Mouse (Mus musculus): ENCODE results near the gene Phf11c. TPM values are rescaled to one million over a fixed set of nuclear protein-coding genes. Genes with fewer than 3 reads are reported as not detected.
"Not testable (repeated sequence)": the region's sequence is repeated elsewhere in the genome, so short reads cannot be mapped to it uniquely, and the experiment has no call there.

The Phf11c gene
- total RNA-seq, 2 experiments from 2014 or later = 1.7 to 2.9 TPM

- ATAC-seq (ENCODE audit: poor library complexity, severe bottlenecking) = not testable (repeated sequence)
Measured at GRCm38 (mm10) chr14:59336056-59336455, 59.1 kb downstream of the Phf11c start.

Other genes starting within 250 kb of the Phf11c start
- not detected in 2 replicates for gene Gm5142, start 216.6 kb downstream of the Phf11c start, total RNA-seq (2015)
- gene Gm5142, start 216.6 kb downstream of the Phf11c start, total RNA-seq (2017) = not detected in 2 replicates
- 28.0 and 32.7 TPM in 2 replicates for gene Rcbtb1, start 194.2 kb downstream of the Phf11c start, total RNA-seq (2015)
- gene Rcbtb1, start 194.2 kb downstream of the Phf11c start, total RNA-seq (2017) = 16.7 and 19.7 TPM in 2 replicates
- gene Gm6904, start 135.2 kb downstream of the Phf11c start, total RNA-seq (2015) = 1.4 TPM in 1 of 2 replicates, not detected in the other
- not detected in 2 replicates for gene Gm6904, start 135.2 kb downstream of the Phf11c start, total RNA-seq (2017)
- 7.3 and 8.0 TPM in 2 replicates for gene Phf11a, start 97.9 kb downstream of the Phf11c start, total RNA-seq (2015)
- 7.5 and 9.8 TPM in 2 replicates for gene Phf11a, start 97.9 kb downstream of the Phf11c start, total RNA-seq (2017)
- gene Phf11b, start 54.0 kb downstream of the Phf11c start, total RNA-seq (2015) = 28.6 and 31.1 TPM in 2 replicates
- 38.6 and 43.7 TPM in 2 replicates for gene Phf11b, start 54.0 kb downstream of the Phf11c start, total RNA-seq (2017)
- gene Phf11d, start 29.9 kb downstream of the Phf11c start, total RNA-seq (2015) = 8.1 and 12.3 TPM in 2 replicates
- gene Phf11d, start 29.9 kb downstream of the Phf11c start, total RNA-seq (2017) = 17.4 and 20.1 TPM in 2 replicates
- 40.4 and 40.9 TPM in 2 replicates for gene Setdb2, start 45.5 kb upstream of the Phf11c start, total RNA-seq (2015)
- 34.0 and 40.5 TPM in 2 replicates for gene Setdb2, start 45.5 kb upstream of the Phf11c start, total RNA-seq (2017)
- gene Cab39l, start 45.6 kb upstream of the Phf11c start, total RNA-seq (2015) = 34.5 and 36.8 TPM in 2 replicates
- gene Cab39l, start 45.6 kb upstream of the Phf11c start, total RNA-seq (2017) = 29.9 and 30.7 TPM in 2 replicates
- 27.9 and 31.8 TPM in 2 replicates for gene Cdadc1, start 202.6 kb upstream of the Phf11c start, total RNA-seq (2015)
- 10.0 and 14.3 TPM in 2 replicates for gene Cdadc1, start 202.6 kb upstream of the Phf11c start, total RNA-seq (2017)
- 0.14 TPM in 1 of 2 replicates, not detected in the other for gene Shisa2, start 229.9 kb upstream of the Phf11c start, total RNA-seq (2015)
- 0.04 and 0.07 TPM in 2 replicates for gene Shisa2, start 229.9 kb upstream of the Phf11c start, total RNA-seq (2017)

Data from megakaryocyte, adult 5-6 weeks (primary cell).